Mouse (Mus musculus) midbrain, postnatal 0 days (tissue): ENCODE data around the gene Dnaaf5. TPM values are rescaled to one million over a fixed set of nuclear protein-coding genes. Genes with fewer than 3 reads are reported as not detected.

Experiments
- ATAC-seq: fragments of 200-750 bp; cut with Nextera tagmentation; 2 replicates; pipeline ENCODE4 v1.8.0; 2017; ENCODE audit warnings: moderate number of reproducible peaks, mild to moderate bottlenecking, moderate TSS enrichment, moderate library complexity; ENCODE audit not compliant: low FRiP score
- DNase-seq: peaks from one replicate; pipeline ENCODE4 v3.0.0-alpha.2; 2015; ENCODE audit warnings: low spot score
- H3K27ac ChIP-seq: fragments of 300-500 bp; sonication (generic); 2 replicates; pipeline ENCODE4 v1.5.1; 2014; ENCODE audit warnings: low read depth, mild to moderate bottlenecking, low read length, mixed read lengths
- H3K27me3 ChIP-seq: fragments of 300-500 bp; sonication (generic); 2 replicates; pipeline ENCODE4 v1.6.1; 2014; ENCODE audit warnings: low read length, control low read depth, mixed read lengths; ENCODE audit not compliant: insufficient read depth
- H3K36me3 ChIP-seq: fragments of 300-500 bp; sonication (generic); 2 replicates; pipeline ENCODE4 v1.6.1; 2014; ENCODE audit warnings: low read length, control low read depth, mixed read lengths; ENCODE audit not compliant: insufficient read depth
- H3K4me1 ChIP-seq: fragments of 300-500 bp; sonication (generic); 2 replicates; pipeline ENCODE4 v1.6.1; 2014; ENCODE audit warnings: mild to moderate bottlenecking, control low read depth, antibody characterized with exemption, low read length, mixed read lengths; ENCODE audit not compliant: insufficient read depth
- H3K4me2 ChIP-seq: fragments of 300-500 bp; sonication (generic); 2 replicates; pipeline ENCODE4 v1.6.1; 2014; ENCODE audit warnings: low read depth, mild to moderate bottlenecking, low read length, mixed read lengths; ENCODE audit not compliant: poor library complexity, severe bottlenecking
- H3K4me3 ChIP-seq: fragments of 300-500 bp; sonication (generic); 2 replicates; pipeline ENCODE4 v1.5.1; 2014; ENCODE audit warnings: low read depth, mild to moderate bottlenecking, low read length, moderate library complexity
- H3K9ac ChIP-seq: fragments of 300-500 bp; sonication (generic); replicated peaks from 2 replicates; pipeline ENCODE4 v1.6.1; 2014; ENCODE audit warnings: mild to moderate bottlenecking, low read length, moderate library complexity, mixed read lengths; ENCODE audit not compliant: poor library complexity, severe bottlenecking
- H3K9me3 ChIP-seq: fragments of 300-500 bp; sonication (generic); 2 replicates; pipeline ENCODE4 v1.6.1; 2016; ENCODE audit warnings: low read length, control low read depth
- CTCF ChIP-seq: IDR thresholded peaks from 2 replicates; pipeline ENCODE4 v1.5.1; 2016; ENCODE audit warnings: antibody characterized with exemption, mild to moderate bottlenecking
- WGBS: fragments of 180-500 bp; shearing (Covaris S2); extraction: QIAGEN DNeasy Blood & Tissue Kit; methylation state at CpG from one replicate; pipeline ENCODE4 v1.1.7; 2014; 5-methylcytosine and 5-hydroxymethylcytosine counted together
- polyA plus RNA-seq: library from polyadenylated mRNA; unstranded; fragments of >200 nt; fragmentation: Nextera tagmentation; extraction: Ambion mirVana; gene quantifications from 2 replicates; pipeline ENCODE4 v1.2.1, GENCODE M21; 2015
- total RNA-seq: library from RNA; depleted of rRNA; stranded (reverse); fragments of >200 nt; gene quantifications from 2 replicates; pipeline ENCODE4 v1.2.3, GENCODE M21; 2014

Gene Dnaaf5
- total and polyA plus RNA-seq, 2 experiments from 2014 or later = 2.9 to 14.0 TPM

GRCm38 (mm10) chr5:139112418-139112817 is 37.6 kb upstream of the Dnaaf5 start:
- H3K27ac ChIP-seq = 0 out of 2 replicates have a peak overlapping the region, but pooled peaks have one; percentile 18
- TF ChIP-seq CTCF = no peak

GRCm38 (mm10) chr5:139114876-139115275 is 35.1 kb upstream of the Dnaaf5 start:
- 84% methylated on average over 4 of the region's 4 CpGs for WGBS
- no peak for TF ChIP-seq CTCF
- Histone ChIP-seq H3K27me3 (no peaks in the 10 kb centered on the region), H3K4me3 (no peak overlapping the region), H3K9me3 (no peaks in the 10 kb centered on the region), H3K36me3 (peaks cover 18% of the 10 kb centered on the region), H3K4me1 (peaks cover 4% of the 10 kb centered on the region; the same call in 1 of the 2 replicates), H3K9ac (no peak overlapping the region), H3K4me2 (no peak overlapping the region), H3K27ac (no peak overlapping the region)
- DNase-seq (no peak), ATAC-seq (no peak)

More at GRCm38 (mm10) chr5:139112418-139112817, 37.6 kb upstream of the Dnaaf5 start:
- Histone ChIP-seq H3K9me3 (no peaks in the 10 kb centered on the region), H3K27me3 (no peaks in the 10 kb centered on the region), H3K4me2 (no peak overlapping the region), H3K9ac (no peak overlapping the region), H3K4me1 (peaks cover 4% of the 10 kb centered on the region; the same call in 1 of the 2 replicates), H3K36me3 (peaks cover 15% of the 10 kb centered on the region), H3K4me3 (no peak overlapping the region)
- ATAC-seq = no peak
- no peak for DNase-seq
- 53% methylated on average over 9 of the region's 9 CpGs for WGBS

- H3K9me3 ChIP-seq = no peaks in the 10 kb centered on the region
Measured at GRCm38 (mm10) chr5:139115507-139115906, 34.5 kb upstream of the Dnaaf5 start.

GRCm38 (mm10) chr5:139118139-139118960 is 31.7 kb upstream of the Dnaaf5 start:
- DNase-seq = no peak
- H3K4me3 ChIP-seq = no peak overlapping the region
- H3K9ac ChIP-seq = no peak overlapping the region
- ATAC-seq = no peak
- H3K27me3 ChIP-seq = no peaks in the 10 kb centered on the region
- no peak overlapping the region for H3K27ac ChIP-seq
- no peaks in the 10 kb centered on the region for H3K4me1 ChIP-seq
- 72% methylated on average over 5 of the region's 5 CpGs for WGBS
- H3K9me3 ChIP-seq = no peaks in the 10 kb centered on the region
- H3K36me3 ChIP-seq = peaks cover 24% of the 10 kb centered on the region
- no peak overlapping the region for H3K4me2 ChIP-seq
- TF ChIP-seq CTCF = no peak

More at GRCm38 (mm10) chr5:139115507-139115906, 34.5 kb upstream of the Dnaaf5 start:
- Histone ChIP-seq H3K4me1 (peaks cover 4% of the 10 kb centered on the region; the same call in 1 of the 2 replicates), H3K4me2 (no peak overlapping the region), H3K27me3 (no peaks in the 10 kb centered on the region), H3K4me3 (no peak overlapping the region), H3K9ac (no peak overlapping the region), H3K27ac (no peak overlapping the region), H3K36me3 (peaks cover 22% of the 10 kb centered on the region)
- DNase-seq = no peak
- TF ChIP-seq CTCF = no peak
- 93% methylated on average over 7 of the region's 7 CpGs for WGBS
- no peak for ATAC-seq

GRCm38 (mm10) chr5:139118961-139119276 is 31.1 kb upstream of the Dnaaf5 start:
- Histone ChIP-seq H3K4me2 (no peak overlapping the region), H3K9ac (no peak overlapping the region), H3K27me3 (no peaks in the 10 kb centered on the region), H3K4me3 (no peak overlapping the region), H3K9me3 (no peaks in the 10 kb centered on the region), H3K4me1 (no peaks in the 10 kb centered on the region), H3K27ac (no peak overlapping the region), H3K36me3 (peaks cover 24% of the 10 kb centered on the region)
- ATAC-seq (no peak), DNase-seq (no peak)
- no peak for TF ChIP-seq CTCF
- WGBS = 63% methylated on average over 2 of the region's 2 CpGs

GRCm38 (mm10) chr5:139125717-139126116 is 24.3 kb upstream of the Dnaaf5 start:
- TF ChIP-seq CTCF = no peak

More at GRCm38 (mm10) chr5:139125717-139126116, 24.3 kb upstream of the Dnaaf5 start:
- Histone ChIP-seq H3K9me3 (no peaks in the 10 kb centered on the region), H3K4me1 (peaks cover 5% of the 10 kb centered on the region; the same call in 1 of the 2 replicates), H3K4me3 (no peak overlapping the region), H3K27ac (no peak overlapping the region), H3K9ac (no peak overlapping the region), H3K36me3 (peaks cover 12% of the 10 kb centered on the region), H3K4me2 (no peak overlapping the region), H3K27me3 (no peaks in the 10 kb centered on the region)
- 52% methylated on average over 3 of the region's 3 CpGs for WGBS
- DNase-seq = no peak
- ATAC-seq = no peak
